Mouse (Mus musculus) cerebellum, adult 18-20 months (tissue): ENCODE measurements around the gene Usp7.
"Not testable (repeated sequence)": the region's sequence is repeated elsewhere in the genome, so short reads cannot be mapped to it uniquely, and the experiment has no call there.

Experiments
- DNase-seq, 2 experiments: peaks; one replicate each; pipeline ENCODE4 v3.0.0; 2021

The Usp7 gene

GRCm38 (mm10) chr16:8748175-8748846, 43.8 kb downstream of the Usp7 start:
- no peak for DNase-seq

GRCm38 (mm10) chr16:8747772-8748171, 44.3 kb downstream of the Usp7 start:
- no peak for DNase-seq

- DNase-seq: no peak
Measured at GRCm38 (mm10) chr16:8746509-8746908, 45.6 kb downstream of the Usp7 start.

GRCm38 (mm10) chr16:8745751-8746150, 46.4 kb downstream of the Usp7 start:
- DNase-seq: no peak

- DNase-seq: no peak
Measured at GRCm38 (mm10) chr16:8743989-8744388, 48.1 kb downstream of the Usp7 start.

- DNase-seq: no peak
Measured at GRCm38 (mm10) chr16:8741697-8742096, 50.4 kb downstream of the Usp7 start.

GRCm38 (mm10) chr16:8741110-8741509, 51.0 kb downstream of the Usp7 start:
- no peak for DNase-seq

GRCm38 (mm10) chr16:8738542-8739514, 53.3 kb downstream of the Usp7 start:
- DNase-seq: peak; percentile 93 to 94

- DNase-seq: peak; percentile 29 to 55
Measured at GRCm38 (mm10) chr16:8737666-8738541, 54.2 kb downstream of the Usp7 start.

GRCm38 (mm10) chr16:8737341-8737665, 54.8 kb downstream of the Usp7 start:
- no peak for DNase-seq

- no peak for DNase-seq
Measured at GRCm38 (mm10) chr16:8736757-8737156, 55.4 kb downstream of the Usp7 start.

- DNase-seq: no peak
Measured at GRCm38 (mm10) chr16:8736032-8736431, 56.1 kb downstream of the Usp7 start.

- no peak for DNase-seq
Measured at GRCm38 (mm10) chr16:8734693-8735092, 57.4 kb downstream of the Usp7 start.

- DNase-seq: no peak
Measured at GRCm38 (mm10) chr16:8733624-8734023, 58.5 kb downstream of the Usp7 start.

GRCm38 (mm10) chr16:8732450-8732849, 59.7 kb downstream of the Usp7 start:
- not testable (repeated sequence) for DNase-seq

GRCm38 (mm10) chr16:8731630-8732029, 60.5 kb downstream of the Usp7 start:
- no peak for DNase-seq

- DNase-seq: no peak
Measured at GRCm38 (mm10) chr16:8728111-8728748, 63.9 kb downstream of the Usp7 start.

GRCm38 (mm10) chr16:8725807-8726206, 66.3 kb downstream of the Usp7 start:
- no peak for DNase-seq

GRCm38 (mm10) chr16:8724031-8724430, 68.1 kb downstream of the Usp7 start:
- no peak for DNase-seq

GRCm38 (mm10) chr16:8720447-8720846, 71.7 kb downstream of the Usp7 start:
- DNase-seq: no peak

GRCm38 (mm10) chr16:8717744-8718143, 74.4 kb downstream of the Usp7 start:
- no peak for DNase-seq

GRCm38 (mm10) chr16:8716300-8716699, 75.8 kb downstream of the Usp7 start:
- no peak for DNase-seq
